Mouse (Mus musculus): ENCODE results near the gene Srrd. TPM values are rescaled to one million over a fixed set of nuclear protein-coding genes. Genes with fewer than 3 reads are reported as not detected.

Srrd gene
- total RNA-seq, 2 experiments from 2014 or later = 15.1 to 40.2 TPM

DNA sequence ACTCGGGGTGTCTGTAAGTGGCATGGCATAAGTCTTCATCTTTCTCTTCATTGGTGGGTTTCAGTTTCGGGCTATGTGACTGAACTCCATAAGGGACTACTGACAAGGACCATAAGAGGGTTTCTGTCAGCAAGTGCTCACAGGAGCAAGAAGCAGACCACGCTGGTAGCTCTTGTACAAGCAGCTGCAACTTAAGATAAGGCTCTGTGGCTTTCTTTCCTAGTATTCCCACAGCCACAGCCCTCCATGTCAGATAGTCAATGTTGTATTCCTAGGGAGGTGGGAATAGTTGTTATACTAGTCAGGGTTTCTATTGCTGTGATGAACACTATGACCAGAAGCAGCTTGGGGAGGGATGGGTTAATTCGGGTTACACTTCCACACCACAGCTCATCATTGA, 16.7 kb upstream of the Srrd start:
- peak; percentile 66 for ATAC-seq (replicated peaks; ENCODE audit: poor library complexity)

DNA sequence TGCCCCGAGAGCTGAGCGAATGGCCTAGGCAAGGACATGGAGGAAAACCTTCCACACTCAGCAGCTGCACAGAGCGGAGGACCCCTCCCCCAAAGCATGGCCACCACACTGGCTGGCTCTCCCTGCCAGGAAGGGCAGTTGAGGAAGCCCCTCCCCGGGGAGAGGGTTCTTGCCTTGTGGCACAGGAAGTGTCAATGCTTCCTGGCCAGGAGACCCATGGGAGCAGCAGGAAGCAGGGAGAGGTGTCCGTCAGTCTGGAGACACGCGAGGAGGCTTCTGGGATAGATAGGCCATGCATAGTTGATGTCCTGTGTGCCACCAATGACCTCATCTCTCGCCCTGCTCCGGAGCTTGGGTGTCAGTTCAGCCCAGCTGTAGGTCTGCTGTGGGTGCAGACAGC, 13.5 kb upstream of the Srrd start:
- ATAC-seq (replicated peaks; ENCODE audit: poor library complexity) = no peak

DNA sequence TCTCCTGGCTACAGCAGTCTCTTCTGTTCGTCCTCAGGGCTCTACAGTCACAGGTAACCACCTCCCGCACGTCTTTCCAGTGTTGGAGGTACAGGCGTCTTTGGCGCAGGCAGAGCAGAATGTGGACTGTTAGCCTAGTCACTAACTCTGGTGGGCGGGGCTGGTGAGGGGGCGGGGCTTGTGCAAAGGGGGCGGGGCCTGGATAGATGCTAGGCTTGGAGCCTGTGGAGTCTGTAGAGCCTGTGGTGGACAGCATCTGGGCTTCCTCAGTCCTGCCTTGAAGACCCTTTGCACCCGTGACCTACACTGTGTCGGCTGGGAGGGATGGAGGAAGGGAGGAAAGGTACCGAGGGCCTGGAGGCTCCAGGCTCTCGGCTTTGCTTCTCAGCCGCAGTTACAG, 13.1 kb upstream of the Srrd start, which contains the start of gene Gm6583:
Gene Gm6583 (minus strand): TSS at position 124 of the 400 bp plus-strand sequence.
- ATAC-seq (replicated peaks; ENCODE audit: poor library complexity) = peak; percentile 18

DNA sequence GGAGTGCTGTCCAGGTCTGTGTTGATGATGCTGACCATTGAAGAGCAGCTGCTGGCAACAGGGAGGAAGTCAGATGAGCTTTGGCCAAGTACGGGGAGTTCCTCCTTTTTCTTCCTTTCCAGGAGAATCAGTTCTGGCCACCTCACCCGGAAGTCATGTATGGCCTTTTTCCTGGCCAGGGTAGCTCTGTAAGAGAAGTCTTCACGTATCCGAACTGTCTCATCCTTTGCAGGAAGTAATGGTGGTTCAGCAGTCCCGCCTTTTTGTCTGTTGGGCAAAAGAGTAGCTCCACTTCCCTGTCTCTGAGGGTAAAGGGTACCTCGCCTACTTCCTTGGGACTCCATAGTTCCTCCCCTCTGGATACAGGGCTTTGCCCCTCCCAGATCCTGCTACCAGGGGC, 12.7 kb upstream of the Srrd start:
- peak; percentile 20; the same call in 1 of the 2 replicates for ATAC-seq (replicated peaks; ENCODE audit: poor library complexity)

DNA sequence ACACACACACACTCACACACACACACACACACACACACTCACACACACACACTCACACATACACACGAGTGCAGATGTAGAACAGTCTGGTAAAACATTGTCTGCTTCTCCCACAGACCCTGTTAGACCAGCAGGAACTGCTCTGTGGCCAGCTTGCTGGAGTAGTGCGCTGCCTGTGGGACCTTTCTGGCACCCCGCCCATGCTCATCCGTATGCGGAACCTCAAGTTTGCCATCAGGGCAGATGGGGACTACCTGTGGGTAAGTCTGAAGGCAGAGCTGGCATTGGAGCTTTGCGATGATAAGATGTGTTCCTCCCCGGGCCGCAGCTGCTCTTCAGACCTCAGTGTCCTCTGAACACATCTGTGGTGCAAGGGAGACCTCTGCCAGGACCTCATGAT, 6.3 kb upstream of the Srrd start:
- no peak for ATAC-seq (replicated peaks; ENCODE audit: poor library complexity)

DNA sequence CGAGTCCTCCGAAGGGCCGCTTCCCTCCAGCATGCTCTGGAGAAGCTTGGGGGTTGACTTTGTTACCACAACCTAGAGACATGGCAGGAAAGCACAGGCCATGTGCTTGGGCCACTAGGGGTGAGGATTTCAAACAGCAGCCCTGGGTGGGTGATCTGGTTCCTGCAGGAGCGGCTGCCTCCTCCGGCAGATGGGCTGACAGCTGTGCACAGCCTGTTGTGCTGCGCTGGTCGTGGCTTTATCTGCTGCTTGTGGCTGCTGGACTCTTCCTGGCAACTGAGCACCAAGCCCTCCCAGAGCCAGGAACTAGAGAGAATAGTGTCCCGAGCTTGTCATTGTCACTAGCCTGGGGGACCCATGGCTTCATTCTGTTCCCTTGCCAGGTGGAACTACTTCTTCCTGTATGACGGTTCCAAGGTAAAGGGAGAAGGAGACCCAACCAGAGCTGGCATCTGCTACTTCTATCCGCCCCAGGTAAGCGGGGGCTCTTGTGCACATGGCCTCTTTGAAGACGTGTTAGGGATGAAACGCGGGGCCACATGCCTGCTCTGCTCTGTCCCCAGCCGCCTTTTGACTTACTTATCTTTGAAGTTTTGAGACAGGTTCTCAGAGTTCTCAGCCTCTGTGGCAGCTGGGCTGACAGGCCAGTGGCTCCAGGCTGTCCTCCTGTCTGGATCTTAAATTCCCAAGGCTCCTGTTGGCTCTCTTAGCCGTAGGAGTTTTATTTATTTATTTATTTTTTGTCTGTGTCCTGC, 3.5 kb upstream of the Srrd start:
- ATAC-seq (replicated peaks; ENCODE audit: poor library complexity) = no peak

DNA sequence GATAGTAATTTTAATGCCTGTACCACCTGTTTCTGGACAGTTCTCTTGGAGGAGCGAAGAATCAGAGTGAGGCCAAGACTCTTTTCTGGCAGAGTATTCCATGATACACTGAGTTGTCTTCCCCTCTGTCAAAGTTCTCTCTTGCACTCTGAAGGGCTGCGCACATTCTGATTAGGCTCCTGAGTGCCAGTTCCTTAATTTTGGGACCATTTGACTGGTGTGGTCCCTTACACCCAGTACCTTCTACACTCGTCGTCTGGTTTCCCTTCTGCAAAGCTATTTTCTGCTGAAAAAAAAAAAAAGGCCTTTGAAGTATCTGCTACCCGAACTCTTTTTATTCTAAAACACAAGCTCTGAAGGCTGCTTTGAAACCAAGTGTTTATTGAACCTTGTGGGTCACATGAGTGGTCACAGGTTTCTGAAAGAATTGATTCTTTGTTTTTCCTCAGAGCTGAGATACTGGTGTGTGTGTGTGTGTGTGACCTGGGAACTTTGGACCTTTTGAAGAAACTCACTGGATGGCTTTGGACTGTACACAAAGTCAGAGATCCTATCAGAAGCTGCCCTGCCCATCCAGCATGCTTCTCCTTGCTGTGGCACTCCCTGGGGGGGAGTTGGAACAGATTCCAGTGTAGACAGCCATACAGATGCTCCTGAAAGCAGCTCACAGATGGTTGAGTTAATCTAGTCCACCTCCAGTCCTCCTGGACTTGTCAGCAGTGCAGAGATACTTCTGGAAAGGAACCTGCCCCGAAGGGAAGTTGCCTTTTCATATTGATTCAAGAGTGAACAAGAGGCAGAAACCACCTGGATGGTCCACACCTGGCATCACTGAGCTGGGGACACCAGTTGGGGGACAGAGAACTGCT, 1.5 kb upstream of the Srrd start:
- peak; percentile 32; the same call in 1 of the 2 replicates for ATAC-seq (replicated peaks; ENCODE audit: poor library complexity)

DNA sequence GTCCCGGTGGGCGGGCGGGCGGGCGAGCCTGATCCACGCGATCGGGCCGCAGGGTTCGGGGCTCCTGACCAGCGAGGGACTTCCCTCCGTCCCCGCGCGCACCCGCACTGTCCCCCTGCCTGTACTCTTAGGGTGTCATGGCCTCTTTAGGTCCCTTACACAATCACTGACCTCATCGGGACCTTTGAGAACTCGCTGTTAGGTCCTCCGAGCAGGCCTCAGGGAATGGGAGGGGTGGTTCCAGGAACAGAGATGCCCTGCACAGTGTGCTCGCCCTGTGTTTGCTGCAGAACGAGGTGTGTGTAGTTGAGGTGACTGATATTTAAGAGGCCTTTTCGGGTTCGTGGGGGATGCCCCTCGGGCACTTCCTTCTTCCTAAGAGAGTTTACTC, 360 bp upstream of the Srrd start:
- peak; percentile 49 for ATAC-seq (replicated peaks; ENCODE audit: poor library complexity)

DNA sequence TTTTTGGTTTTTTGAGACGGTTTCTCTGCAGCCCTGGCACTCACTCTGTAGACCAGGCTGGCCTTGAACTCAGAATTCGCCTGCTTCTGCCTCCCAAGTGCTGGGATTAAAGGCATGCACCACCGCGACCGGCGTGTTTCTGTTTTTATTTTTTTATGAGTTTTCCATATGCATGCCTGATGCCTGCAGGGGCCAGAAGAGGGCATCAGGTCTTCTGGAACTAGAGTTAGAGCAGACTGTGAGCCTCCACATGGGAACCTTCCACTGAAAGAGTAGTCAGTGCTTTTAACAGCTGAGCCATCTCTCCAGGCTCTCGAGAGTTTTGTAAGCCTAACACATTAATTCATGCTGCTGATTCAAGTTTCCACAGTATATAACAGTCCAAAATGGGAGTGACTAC, 3.6 kb downstream of the Srrd start:
- ATAC-seq (replicated peaks; ENCODE audit: poor library complexity) = no peak

DNA sequence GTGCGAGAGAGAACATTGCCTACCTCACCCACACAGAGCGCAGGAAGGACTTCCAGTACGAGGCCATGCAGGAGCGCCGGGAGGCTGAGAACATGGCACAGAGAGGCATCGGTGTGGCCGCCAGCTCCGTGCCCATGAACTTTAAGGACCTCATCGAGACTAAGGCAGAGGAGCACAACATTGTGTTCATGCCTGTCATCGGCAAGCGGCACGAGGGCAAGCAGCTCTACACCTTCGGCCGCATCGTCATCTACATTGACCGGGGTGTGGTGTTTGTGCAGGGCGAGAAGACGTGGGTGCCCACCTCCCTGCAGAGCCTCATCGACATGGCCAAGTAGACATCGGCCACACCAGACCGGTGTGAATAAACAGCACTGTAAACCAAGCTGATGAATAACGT, 5.8 kb downstream of the Srrd start:
- no peak for ATAC-seq (replicated peaks; ENCODE audit: poor library complexity)

DNA sequence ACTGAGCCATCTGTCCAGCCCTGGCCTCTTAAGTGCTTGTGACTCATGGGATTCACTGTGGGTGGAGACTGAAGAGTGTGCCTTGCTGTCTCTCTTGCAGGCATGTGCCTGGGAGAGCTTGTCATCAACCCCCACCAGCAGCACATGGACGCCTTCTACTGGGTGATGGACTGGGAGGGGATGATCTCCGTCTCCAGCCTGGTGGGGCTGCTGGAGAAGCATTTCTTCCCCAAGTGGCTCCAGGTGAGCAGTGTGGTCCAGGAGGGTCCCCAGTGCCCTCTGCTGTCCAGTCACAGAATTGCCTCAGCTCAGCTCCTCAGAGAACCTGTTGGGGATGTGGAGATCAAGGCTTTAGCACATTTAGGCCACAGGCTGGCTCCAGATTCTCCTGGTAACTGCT, 7.4 kb downstream of the Srrd start:
- peak; percentile 86 for ATAC-seq (replicated peaks; ENCODE audit: poor library complexity)

DNA sequence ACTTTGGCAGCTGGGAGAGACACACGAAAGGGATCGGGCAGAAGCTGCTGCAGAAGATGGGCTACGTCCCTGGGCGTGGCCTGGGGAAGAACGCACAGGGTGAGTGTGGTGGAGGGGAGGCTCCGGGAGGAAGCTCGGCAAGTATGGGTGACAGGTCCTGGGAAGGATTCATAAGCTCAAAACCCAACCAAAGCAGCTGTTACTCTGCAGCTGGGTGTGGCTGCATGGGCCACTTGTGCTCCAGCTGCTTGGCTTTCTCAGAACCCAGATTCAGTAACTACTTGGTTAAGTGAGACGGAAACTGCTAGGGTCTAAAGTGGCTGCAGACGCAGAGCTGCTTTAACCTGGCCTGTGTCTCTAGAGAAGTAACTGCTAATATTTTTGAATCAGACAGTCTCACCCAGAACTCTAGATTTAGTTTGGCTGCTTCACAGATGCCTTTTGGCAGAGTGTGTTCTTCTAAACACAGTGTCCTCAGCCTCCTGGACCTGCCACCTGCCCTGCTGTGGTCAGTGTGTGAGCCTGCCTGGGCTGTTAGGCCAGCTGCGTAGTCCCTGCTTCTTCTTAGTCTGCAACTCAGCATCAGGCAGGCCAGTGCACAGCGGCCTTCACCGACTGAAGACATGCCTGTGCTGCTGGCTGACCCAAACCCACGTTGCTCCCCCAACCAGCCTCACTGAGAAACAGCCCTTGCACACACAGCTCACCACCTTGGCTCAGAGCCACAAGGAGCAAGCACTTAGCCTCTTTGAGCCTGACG, 12.9 kb downstream of the Srrd start:
- no peak for ATAC-seq (replicated peaks; ENCODE audit: poor library complexity)

DNA sequence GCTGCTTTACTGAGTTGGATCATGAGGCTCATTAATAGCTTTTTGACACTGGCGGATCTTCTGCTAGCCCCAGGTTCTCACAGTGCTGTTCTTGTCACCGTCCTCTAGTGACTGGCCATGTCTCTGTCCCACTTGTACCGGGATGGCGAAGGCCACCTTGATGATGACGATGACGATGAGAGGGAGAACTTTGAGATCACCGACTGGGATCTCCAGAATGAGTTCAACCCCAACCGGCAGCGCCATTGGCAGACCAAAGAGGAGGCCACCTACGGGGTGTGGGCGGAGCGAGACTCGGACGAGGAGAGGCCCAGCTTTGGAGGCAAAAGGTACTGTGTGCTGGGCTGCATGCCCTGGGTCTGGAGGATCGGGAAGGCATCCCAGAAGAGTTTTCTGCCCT, 15.0 kb downstream of the Srrd start:
- no peak for ATAC-seq (replicated peaks; ENCODE audit: poor library complexity)

DNA sequence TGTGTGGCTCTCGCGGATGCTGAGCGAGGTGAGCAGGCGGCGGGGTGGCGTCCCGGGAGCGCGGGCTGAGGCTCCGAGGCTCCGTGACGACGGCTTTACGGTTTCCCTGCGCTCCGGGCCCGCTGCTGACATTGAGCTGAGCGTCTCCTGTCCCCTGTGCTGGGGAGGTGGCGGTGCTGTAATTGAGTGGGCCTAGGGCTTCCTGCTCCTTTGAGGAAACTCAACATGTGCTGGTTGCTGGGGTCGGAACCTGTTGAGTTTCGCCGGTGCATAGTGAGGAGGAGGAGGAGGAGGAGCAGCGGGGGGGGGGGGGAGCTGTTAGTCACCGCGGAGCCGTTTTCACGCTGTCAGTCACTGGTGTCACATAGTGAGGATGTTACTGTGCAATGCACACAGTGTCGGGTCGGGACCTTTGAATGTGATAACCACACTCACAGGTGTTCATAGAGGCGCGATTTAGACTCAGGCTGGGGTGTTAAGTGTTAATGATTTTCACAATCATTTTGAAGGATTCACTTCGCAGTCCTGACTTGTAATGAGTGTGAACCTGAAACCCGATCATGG, 16.3 kb downstream of the Srrd start:
- ATAC-seq (replicated peaks; ENCODE audit: poor library complexity) = no peak

DNA sequence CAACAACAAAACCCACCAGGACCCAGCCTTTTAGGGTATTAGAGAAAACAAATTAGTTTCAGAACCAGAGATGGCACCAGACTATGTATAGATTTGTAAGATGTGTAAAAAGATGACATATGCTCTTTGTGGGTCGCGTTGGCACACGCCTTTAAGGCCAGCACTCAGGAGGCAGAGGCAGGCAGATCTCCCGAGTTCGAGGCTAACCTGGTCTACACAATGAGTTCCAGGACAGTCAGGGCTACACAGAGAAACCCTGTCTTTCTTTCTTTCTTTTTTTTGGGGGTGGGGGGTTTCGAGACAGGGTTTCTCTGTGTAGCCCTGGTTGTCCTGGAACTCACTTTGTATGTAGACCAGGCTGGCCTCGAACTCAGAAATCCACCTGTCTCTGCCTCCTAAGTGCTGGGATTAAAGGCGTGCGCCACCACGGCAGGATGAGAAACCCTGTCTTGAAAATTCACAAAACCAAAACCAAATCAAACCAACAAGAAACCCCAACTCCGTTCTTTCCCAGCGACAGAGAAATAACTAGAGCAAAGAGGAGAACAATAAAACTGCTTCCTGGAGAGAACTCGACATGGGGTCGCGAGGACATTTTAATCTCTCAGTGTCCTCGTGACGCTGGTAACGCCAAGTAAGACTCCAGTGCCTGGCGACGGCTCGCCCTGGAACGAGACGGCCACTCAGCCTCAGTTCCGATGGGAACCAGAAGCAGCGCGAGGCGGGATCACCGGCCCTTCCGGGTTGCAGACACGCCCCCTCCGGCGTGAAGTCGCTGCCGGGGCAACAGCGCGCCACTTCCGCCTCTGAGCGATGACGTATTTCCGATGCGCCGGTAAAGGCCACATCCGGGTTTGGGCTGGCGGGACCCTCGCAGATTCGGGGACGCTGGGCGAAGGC, 17.0 kb downstream of the Srrd start, which contains the start of gene Tfip11:
Gene Tfip11 (plus strand): TSS at position 813 of the 900 bp plus-strand sequence.
- peak; percentile 84 for ATAC-seq (replicated peaks; ENCODE audit: poor library complexity)

DNA sequence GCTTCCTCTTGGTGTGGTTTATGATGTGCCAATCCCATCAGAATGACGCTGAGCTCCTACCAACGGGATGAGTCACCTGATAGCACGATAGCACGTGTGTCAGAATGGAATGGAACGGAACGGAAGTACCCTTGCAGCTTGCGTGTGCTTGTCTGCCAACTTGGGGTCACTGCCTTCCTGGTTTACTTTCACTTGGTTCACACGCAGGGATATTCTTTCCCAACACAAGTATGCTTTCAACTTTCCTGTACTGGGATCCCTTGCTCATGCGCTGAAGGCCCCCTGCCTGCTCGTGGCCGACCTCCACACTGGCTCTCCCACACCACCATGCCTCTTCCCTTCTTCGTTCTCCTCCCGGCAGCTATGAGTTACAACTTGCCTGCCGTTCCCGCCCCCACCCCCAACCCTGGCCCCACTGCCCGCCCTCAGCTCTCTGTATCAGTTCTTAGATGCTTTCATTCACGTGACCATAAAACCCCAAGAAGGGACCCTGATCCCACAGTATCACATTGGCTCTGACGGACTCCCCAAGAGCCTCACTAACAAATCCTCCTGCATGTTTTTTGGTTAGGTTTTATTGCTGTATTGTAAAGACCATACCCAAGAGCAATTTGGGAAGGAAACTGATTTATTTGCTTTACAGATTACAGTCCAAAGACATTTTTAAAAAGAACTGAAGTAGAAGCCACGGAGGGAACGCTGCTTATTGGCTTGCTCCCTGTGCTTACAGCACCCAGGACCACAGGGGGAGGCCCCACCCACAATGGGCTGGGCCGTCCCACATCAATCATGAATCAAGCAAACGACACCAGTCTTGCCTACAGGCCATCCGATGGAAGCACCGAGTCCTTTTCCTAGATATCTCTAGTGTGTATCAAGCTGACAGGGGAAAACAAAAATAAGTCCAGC, 17.9 kb downstream of the Srrd start:
- ATAC-seq (replicated peaks; ENCODE audit: poor library complexity) = peak; percentile 80

DNA sequence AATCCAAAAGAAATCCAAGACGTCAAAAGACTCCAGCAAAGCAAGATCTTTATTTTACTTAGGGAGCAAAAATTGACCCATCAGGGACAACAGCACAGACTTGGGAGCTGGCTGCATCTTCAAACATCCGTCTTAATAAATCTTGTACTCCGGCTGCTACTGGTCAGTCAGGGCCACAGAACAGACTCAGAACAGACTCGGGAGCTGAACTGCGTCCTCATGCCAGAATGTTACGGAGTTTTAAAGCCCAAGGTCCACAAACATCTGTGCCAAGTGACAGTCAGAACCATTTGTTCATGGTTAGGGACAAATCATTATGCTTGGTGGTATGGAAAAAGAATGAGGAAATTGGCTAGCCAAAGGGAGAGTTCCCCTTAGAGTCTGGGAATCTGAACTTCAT, 19.6 kb downstream of the Srrd start:
- ATAC-seq (replicated peaks; ENCODE audit: poor library complexity) = no peak

DNA sequence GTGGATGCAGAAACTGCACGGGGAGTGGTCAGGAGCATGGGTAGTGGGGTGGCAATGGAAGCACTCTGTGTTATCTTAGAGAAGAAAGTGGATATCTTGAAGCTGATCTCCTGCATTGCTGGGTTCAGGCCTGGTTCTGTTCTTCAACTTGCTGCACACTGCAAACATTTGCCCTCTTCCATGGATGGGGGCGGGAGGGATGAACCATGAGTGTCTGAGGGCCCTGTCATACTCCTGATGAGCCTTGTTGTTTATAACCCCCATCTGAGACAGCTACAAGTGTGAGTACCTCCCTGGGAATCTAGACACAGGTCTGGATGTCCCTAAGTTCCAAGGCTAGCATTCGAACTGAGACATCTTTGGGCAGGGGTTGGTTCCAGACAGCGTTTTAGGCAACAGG, 21.5 kb downstream of the Srrd start:
- ATAC-seq (replicated peaks; ENCODE audit: poor library complexity) = no peak

DNA sequence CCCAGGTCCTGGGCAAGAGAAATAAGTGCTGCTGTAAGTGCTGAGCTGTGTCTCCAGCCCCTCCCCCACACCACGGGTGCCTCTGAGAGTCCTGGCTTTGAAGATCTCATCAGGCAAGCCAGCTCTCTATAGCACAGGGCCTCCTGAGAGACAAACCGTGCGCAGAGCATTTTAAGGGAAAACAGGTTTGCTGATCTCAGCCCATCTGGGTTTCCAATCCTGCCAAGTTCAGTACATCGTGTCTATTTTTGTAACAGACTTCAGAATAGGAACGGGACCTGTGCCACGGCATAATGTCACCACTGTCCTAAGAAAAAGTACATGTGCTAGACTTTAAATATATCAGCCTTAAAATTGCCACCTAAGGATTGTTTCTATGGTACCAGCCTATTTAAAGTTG, 21.9 kb downstream of the Srrd start:
- no peak for ATAC-seq (replicated peaks; ENCODE audit: poor library complexity)

All from megakaryocyte progenitor cell, adult 5-6 weeks (primary cell).